Mouse (Mus musculus) liver, embryonic 11.5 days (tissue): ENCODE measurements around the gene Rtn2. TPM values are rescaled to one million over a fixed set of nuclear protein-coding genes. Genes with fewer than 3 reads are reported as not detected.

Experiments
- ATAC-seq: fragments of 200-750 bp; cut with Nextera tagmentation; replicated peaks from 2 replicates; pipeline ENCODE4 v1.8.0; 2017; ENCODE audit warnings: moderate number of reproducible peaks, mild to moderate bottlenecking, moderate TSS enrichment, moderate library complexity; ENCODE audit not compliant: low FRiP score
- DNase-seq: peaks from one replicate; pipeline ENCODE4 v3.0.0-alpha.2; 2017; ENCODE audit warnings: low spot score
- H3K27ac ChIP-seq: fragments of 300-500 bp; sonication (generic); 2 replicates; pipeline ENCODE4 v1.5.1; 2014; ENCODE audit warnings: mild to moderate bottlenecking, low read depth, low read length, control low read depth
- H3K27me3 ChIP-seq: fragments of 300-500 bp; sonication (generic); replicated peaks from 2 replicates; pipeline ENCODE4 v1.6.1; 2014; ENCODE audit warnings: low read length, mixed read lengths; ENCODE audit not compliant: control insufficient read depth, insufficient read depth
- H3K36me3 ChIP-seq: fragments of 300-500 bp; sonication (generic); 2 replicates; pipeline ENCODE4 v1.6.1; 2014; ENCODE audit warnings: mild to moderate bottlenecking, low read length, moderate library complexity, mixed read lengths; ENCODE audit not compliant: control insufficient read depth, insufficient read depth
- H3K4me1 ChIP-seq: fragments of 300-500 bp; sonication (generic); replicated peaks from 2 replicates; pipeline ENCODE4 v1.6.1; 2014; ENCODE audit warnings: low read length, mixed read lengths; ENCODE audit not compliant: control insufficient read depth, insufficient read depth
- H3K4me2 ChIP-seq: fragments of 300-500 bp; sonication (generic); 2 replicates; pipeline ENCODE4 v1.6.1; 2014; ENCODE audit warnings: mild to moderate bottlenecking, control low read depth, moderate library complexity
- H3K4me3 ChIP-seq: fragments of 300-500 bp; sonication (generic); 2 replicates; pipeline ENCODE4 v1.5.1; 2014; ENCODE audit warnings: low read depth, low read length, control low read depth
- H3K9ac ChIP-seq: fragments of 300-500 bp; sonication (generic); 2 replicates; pipeline ENCODE4 v1.6.1; 2014; ENCODE audit warnings: low read depth, low read length, control low read depth
- H3K9me3 ChIP-seq: fragments of 300-500 bp; sonication (generic); 2 replicates; pipeline ENCODE4 v1.6.1; 2016; ENCODE audit warnings: low read length, inconsistent platforms, mixed read lengths; ENCODE audit not compliant: control insufficient read depth
- WGBS: fragments of 180-500 bp; shearing (Covaris S2); extraction: QIAGEN DNeasy Blood & Tissue Kit; methylation state at CpG from one replicate; pipeline ENCODE4 v1.1.7; 2014; 5-methylcytosine and 5-hydroxymethylcytosine counted together
- polyA plus RNA-seq: library from polyadenylated mRNA; unstranded; fragments of >200 nt; fragmentation: Nextera tagmentation; extraction: Ambion mirVana; gene quantifications from 2 replicates; pipeline ENCODE4 v1.2.1, GENCODE M21; 2014

Gene Rtn2
- polyA plus RNA-seq, 1 experiment from 2014 or later = 11.1 TPM

GRCm38 (mm10) chr7:19243858-19244257, 38.6 kb upstream of the Rtn2 start:
- H3K36me3 ChIP-seq = peaks cover 16% of the 10 kb centered on the region; the same call in 1 of the 2 replicates
- no peak overlapping the region for H3K4me3 ChIP-seq
- H3K9ac ChIP-seq = no peak overlapping the region
- peaks cover 31% of the 10 kb centered on the region for H3K4me1 ChIP-seq
- no peak overlapping the region for H3K4me2 ChIP-seq
- DNase-seq = no peak
- H3K27ac ChIP-seq = no peak overlapping the region
- 84% methylated on average over 5 of the region's 5 CpGs for WGBS
- no peaks in the 10 kb centered on the region for H3K27me3 ChIP-seq
- no peaks in the 10 kb centered on the region for H3K9me3 ChIP-seq
- ATAC-seq = no peak

- H3K4me1 ChIP-seq = peaks cover 22% of the 10 kb centered on the region
- peaks cover 16% of the 10 kb centered on the region; the same call in 1 of the 2 replicates for H3K36me3 ChIP-seq
- WGBS = 78% methylated on average over 3 of the region's 3 CpGs
- H3K9ac ChIP-seq = no peak overlapping the region
- ATAC-seq (no peak), DNase-seq (no peak)
- no peak overlapping the region for H3K4me3 ChIP-seq
- no peaks in the 10 kb centered on the region for H3K9me3 ChIP-seq
- no peak overlapping the region for H3K4me2 ChIP-seq
- no peaks in the 10 kb centered on the region for H3K27me3 ChIP-seq
- no peak overlapping the region for H3K27ac ChIP-seq
Measured at GRCm38 (mm10) chr7:19245083-19245482, 37.3 kb upstream of the Rtn2 start.

GRCm38 (mm10) chr7:19246855-19247254, 35.6 kb upstream of the Rtn2 start:
- H3K4me2 ChIP-seq = 0 out of 2 replicates have a peak overlapping the region, but pooled peaks have one; percentile 20
- H3K36me3 ChIP-seq = peaks cover 12% of the 10 kb centered on the region; the same call in 1 of the 2 replicates
- peak overlapping the region; percentile 60 for H3K27ac ChIP-seq
- peak; percentile 77 for ATAC-seq
- WGBS = 67% methylated on average over 1 of the region's 1 CpGs
- H3K9me3 ChIP-seq = no peaks in the 10 kb centered on the region
- DNase-seq = no peak
- H3K9ac ChIP-seq = no peak overlapping the region
- no peak overlapping the region for H3K4me3 ChIP-seq
- H3K27me3 ChIP-seq = no peaks in the 10 kb centered on the region
- peaks cover 13% of the 10 kb centered on the region for H3K4me1 ChIP-seq

- H3K4me1 ChIP-seq = peaks cover 13% of the 10 kb centered on the region
- ATAC-seq (no peak), DNase-seq (no peak)
- H3K27ac ChIP-seq = peak overlapping the region; percentile 60
- H3K4me2 ChIP-seq = no peak overlapping the region
- H3K9ac ChIP-seq = 0 out of 2 replicates have a peak overlapping the region, but pooled peaks have one; percentile 15
- no peak overlapping the region for H3K4me3 ChIP-seq
- WGBS = 85% methylated on average over 2 of the region's 2 CpGs
- H3K36me3 ChIP-seq = peaks cover 12% of the 10 kb centered on the region; the same call in 1 of the 2 replicates
- no peaks in the 10 kb centered on the region for H3K27me3 ChIP-seq
- H3K9me3 ChIP-seq = no peaks in the 10 kb centered on the region
Measured at GRCm38 (mm10) chr7:19247511-19247910, 34.9 kb upstream of the Rtn2 start.

- Histone ChIP-seq H3K4me3 (no peak overlapping the region), H3K4me1 (peaks cover 8% of the 10 kb centered on the region), H3K9me3 (no peaks in the 10 kb centered on the region), H3K4me2 (no peak overlapping the region), H3K27ac (no peak overlapping the region), H3K36me3 (peaks cover 11% of the 10 kb centered on the region; the same call in 1 of the 2 replicates), H3K27me3 (no peaks in the 10 kb centered on the region), H3K9ac (no peak overlapping the region)
- WGBS = 75% methylated on average over 4 of the region's 4 CpGs
- DNase-seq (no peak), ATAC-seq (no peak)
Measured at GRCm38 (mm10) chr7:19252078-19252477, 30.3 kb upstream of the Rtn2 start.

GRCm38 (mm10) chr7:19253437-19253836, 29.0 kb upstream of the Rtn2 start:
- 67% methylated on average over 5 of the region's 5 CpGs for WGBS
- Histone ChIP-seq H3K9me3 (no peaks in the 10 kb centered on the region), H3K4me2 (no peak overlapping the region), H3K9ac (no peak overlapping the region), H3K36me3 (peaks cover 15% of the 10 kb centered on the region; the same call in 1 of the 2 replicates), H3K27me3 (no peaks in the 10 kb centered on the region), H3K4me3 (no peak overlapping the region), H3K4me1 (peaks cover 11% of the 10 kb centered on the region), H3K27ac (no peak overlapping the region; the same call in 1 of the 2 replicates)
- DNase-seq (no peak), ATAC-seq (no peak)

GRCm38 (mm10) chr7:19255395-19255794, 27.0 kb upstream of the Rtn2 start:
- Histone ChIP-seq H3K9me3 (no peaks in the 10 kb centered on the region), H3K27ac (no peak overlapping the region), H3K36me3 (peaks cover 25% of the 10 kb centered on the region), H3K27me3 (no peaks in the 10 kb centered on the region), H3K9ac (no peak overlapping the region), H3K4me2 (no peak overlapping the region), H3K4me3 (no peak overlapping the region), H3K4me1 (peaks cover 11% of the 10 kb centered on the region)
- 86% methylated on average over 17 of the region's 17 CpGs for WGBS
- no peak for DNase-seq
- no peak for ATAC-seq

- WGBS = 75% methylated on average over 7 of the region's 7 CpGs
- Histone ChIP-seq H3K9me3 (no peaks in the 10 kb centered on the region), H3K4me2 (no peak overlapping the region), H3K9ac (no peak overlapping the region), H3K4me3 (no peak overlapping the region), H3K4me1 (peaks cover 11% of the 10 kb centered on the region), H3K27ac (no peak overlapping the region), H3K36me3 (peaks cover 29% of the 10 kb centered on the region), H3K27me3 (no peaks in the 10 kb centered on the region)
- no peak for ATAC-seq
- DNase-seq = no peak
Measured at GRCm38 (mm10) chr7:19256567-19256966, 25.9 kb upstream of the Rtn2 start.

- peaks cover 37% of the 10 kb centered on the region for H3K36me3 ChIP-seq
- H3K9me3 ChIP-seq = no peaks in the 10 kb centered on the region
- WGBS = 34% methylated on average over 11 of the region's 11 CpGs
- H3K4me1 ChIP-seq = peaks cover 11% of the 10 kb centered on the region
- H3K9ac ChIP-seq = no peak overlapping the region
- H3K27me3 ChIP-seq = no peaks in the 10 kb centered on the region
- peak overlapping the region; percentile 46; the same call in 1 of the 2 replicates for H3K27ac ChIP-seq
- ATAC-seq (peak; percentile 91), DNase-seq (peak; percentile 67)
- no peak overlapping the region for H3K4me3 ChIP-seq
- H3K4me2 ChIP-seq = peak overlapping the region; percentile 43
Measured at GRCm38 (mm10) chr7:19257390-19258022, 24.9 kb upstream of the Rtn2 start.
